Mouse (Mus musculus): ENCODE data around the gene Zfp82. TPM values are rescaled to one million over a fixed set of nuclear protein-coding genes. Genes with fewer than 3 reads are reported as not detected.

The Zfp82 gene
- polyA plus RNA-seq, 1 experiment from 2014 or later, result 0.68 TPM

- H3K27me3 ChIP-seq (ENCODE audit: insufficient read depth, low read length), result no peaks in the 10 kb centered on the region
- WGBS (ENCODE audit: insufficient replicate concordance), result under 1% methylated on average over 40 of the region's 40 CpGs
- peak; percentile 92 for ATAC-seq
Measured at GRCm38 (mm10) chr7:30090092-30090969, 17.6 kb upstream of the Zfp82 start, which contains the start of the genes Gm26920 and Zfp566. TSS of gene Gm26920 (minus strand) at chr7:30090410. TSS of gene Zfp566 (minus strand) at chr7:30090527.

GRCm38 (mm10) chr7:30089405-30089804, 16.7 kb upstream of the Zfp82 start:
- 14% methylated on average over 6 of the region's 6 CpGs for WGBS (ENCODE audit: insufficient replicate concordance)
- H3K36me3 ChIP-seq (replicated peaks; ENCODE audit: insufficient read depth, low read length), result no peaks in the 10 kb centered on the region; the same call in 1 of the 2 replicates
- no peaks in the 10 kb centered on the region for H3K9me3 ChIP-seq (ENCODE audit: low read length)
- H3K9ac ChIP-seq (replicated peaks), result peak overlapping the region; percentile 59
- peak overlapping the region; percentile 87 for H3K4me2 ChIP-seq (ENCODE audit: low read depth, low read length)
- peak overlapping the region; percentile 22; the same call in 1 of the 2 replicates for H3K27ac ChIP-seq (ENCODE audit: low read depth)
- H3K4me1 ChIP-seq (ENCODE audit: insufficient read depth), result peaks cover 20% of the 10 kb centered on the region
- ATAC-seq, result no peak
- H3K4me3 ChIP-seq (ENCODE audit: low read depth, low read length), result peak overlapping the region; percentile 70
- TF ChIP-seq EP300 (IDR thresholded peaks at IDR 0.05; ENCODE audit: low read depth) (no peak), CTCF (IDR thresholded peaks at IDR 0.05; ENCODE audit: low read depth) (no peak)
- H3K27me3 ChIP-seq (ENCODE audit: insufficient read depth, low read length), result no peaks in the 10 kb centered on the region
- no peak for DNase-seq

More at GRCm38 (mm10) chr7:30090092-30090969, 17.6 kb upstream of the Zfp82 start, which contains the start of the genes Gm26920 and Zfp566:
- H3K4me1 ChIP-seq (ENCODE audit: insufficient read depth), result peaks cover 21% of the 10 kb centered on the region
- peak; percentile 77 for TF ChIP-seq EP300 (IDR thresholded peaks at IDR 0.05; ENCODE audit: low read depth)
- no peak for TF ChIP-seq CTCF (IDR thresholded peaks at IDR 0.05; ENCODE audit: low read depth)
- peak within 1 kb of the TSS; percentile 70 for H3K4me3 ChIP-seq (ENCODE audit: low read depth, low read length)
- H3K4me2 ChIP-seq (ENCODE audit: low read depth, low read length), result peak within 1 kb of the TSS; percentile 87
- peak within 1 kb of the TSS; percentile 58 for H3K27ac ChIP-seq (ENCODE audit: low read depth)
- no peaks in the 10 kb centered on the region for H3K9me3 ChIP-seq (ENCODE audit: low read length)
- H3K9ac ChIP-seq (replicated peaks), result peak within 1 kb of the TSS; percentile 59
- H3K36me3 ChIP-seq (replicated peaks; ENCODE audit: insufficient read depth, low read length), result no peaks in the 10 kb centered on the region; the same call in 1 of the 2 replicates
- peak; percentile 97 for DNase-seq

- Histone ChIP-seq H3K9ac (replicated peaks) (no peak overlapping the region), H3K4me1 (ENCODE audit: insufficient read depth) (peaks cover 14% of the 10 kb centered on the region), H3K27ac (ENCODE audit: low read depth) (no peak overlapping the region), H3K4me3 (ENCODE audit: low read depth, low read length) (no peak overlapping the region), H3K27me3 (ENCODE audit: insufficient read depth, low read length) (no peaks in the 10 kb centered on the region), H3K9me3 (ENCODE audit: low read length) (no peaks in the 10 kb centered on the region), H3K4me2 (ENCODE audit: low read depth, low read length) (no peak overlapping the region), H3K36me3 (replicated peaks; ENCODE audit: insufficient read depth, low read length) (no peaks in the 10 kb centered on the region; the same call in 1 of the 2 replicates)
- no peak for ATAC-seq
- no peak for DNase-seq
- TF ChIP-seq EP300 (IDR thresholded peaks at IDR 0.05; ENCODE audit: low read depth), result no peak
- no peak for TF ChIP-seq CTCF (IDR thresholded peaks at IDR 0.05; ENCODE audit: low read depth)
- WGBS (ENCODE audit: insufficient replicate concordance), result 84% methylated on average over 9 of the region's 9 CpGs
Measured at GRCm38 (mm10) chr7:30086524-30086923, 13.8 kb upstream of the Zfp82 start.

GRCm38 (mm10) chr7:30064622-30065021, 8.1 kb downstream of the Zfp82 start:
- Histone ChIP-seq H3K27ac (ENCODE audit: low read depth) (no peak overlapping the region), H3K27me3 (ENCODE audit: insufficient read depth, low read length) (no peaks in the 10 kb centered on the region), H3K4me2 (ENCODE audit: low read depth, low read length) (no peak overlapping the region), H3K4me3 (ENCODE audit: low read depth, low read length) (no peak overlapping the region), H3K4me1 (ENCODE audit: insufficient read depth) (no peaks in the 10 kb centered on the region), H3K9ac (replicated peaks) (no peak overlapping the region), H3K36me3 (replicated peaks; ENCODE audit: insufficient read depth, low read length) (peaks cover 10% of the 10 kb centered on the region; the same call in 1 of the 2 replicates), H3K9me3 (ENCODE audit: low read length) (no peaks in the 10 kb centered on the region)
- ATAC-seq, result no peak
- WGBS (ENCODE audit: insufficient replicate concordance), result 75% methylated on average over 5 of the region's 5 CpGs
- DNase-seq, result no peak
- TF ChIP-seq CTCF (IDR thresholded peaks at IDR 0.05; ENCODE audit: low read depth) (peak; percentile 31), EP300 (IDR thresholded peaks at IDR 0.05; ENCODE audit: low read depth) (no peak)

GRCm38 (mm10) chr7:30062478-30062877, 10.2 kb downstream of the Zfp82 start:
- no peak overlapping the region for H3K4me2 ChIP-seq (ENCODE audit: low read depth, low read length)
- H3K9ac ChIP-seq (replicated peaks), result no peak overlapping the region
- H3K36me3 ChIP-seq (replicated peaks; ENCODE audit: insufficient read depth, low read length), result 0 out of 2 replicates have a peak, but pooled peaks cover 14% of the 10 kb centered on the region
- H3K4me1 ChIP-seq (ENCODE audit: insufficient read depth), result no peaks in the 10 kb centered on the region
- TF ChIP-seq EP300 (IDR thresholded peaks at IDR 0.05; ENCODE audit: low read depth) (no peak), CTCF (IDR thresholded peaks at IDR 0.05; ENCODE audit: low read depth) (peak; percentile 63)
- H3K9me3 ChIP-seq (ENCODE audit: low read length), result no peaks in the 10 kb centered on the region
- DNase-seq, result peak; percentile 39
- no peak overlapping the region for H3K4me3 ChIP-seq (ENCODE audit: low read depth, low read length)
- H3K27ac ChIP-seq (ENCODE audit: low read depth), result no peak overlapping the region
- 82% methylated on average over 5 of the region's 5 CpGs for WGBS (ENCODE audit: insufficient replicate concordance)
- ATAC-seq, result no peak
- H3K27me3 ChIP-seq (ENCODE audit: insufficient read depth, low read length), result no peaks in the 10 kb centered on the region

GRCm38 (mm10) chr7:30060341-30060740, 12.4 kb downstream of the Zfp82 start:
- WGBS (ENCODE audit: insufficient replicate concordance), result 85% methylated on average over 6 of the region's 6 CpGs
- Histone ChIP-seq H3K27me3 (ENCODE audit: insufficient read depth, low read length) (no peaks in the 10 kb centered on the region), H3K36me3 (replicated peaks; ENCODE audit: insufficient read depth, low read length) (0 out of 2 replicates have a peak, but pooled peaks cover 14% of the 10 kb centered on the region), H3K4me2 (ENCODE audit: low read depth, low read length) (no peak overlapping the region), H3K4me3 (ENCODE audit: low read depth, low read length) (no peak overlapping the region), H3K4me1 (ENCODE audit: insufficient read depth) (no peaks in the 10 kb centered on the region), H3K9ac (replicated peaks) (no peak overlapping the region), H3K9me3 (ENCODE audit: low read length) (no peaks in the 10 kb centered on the region), H3K27ac (ENCODE audit: low read depth) (no peak overlapping the region)
- ATAC-seq (no peak), DNase-seq (no peak)
- TF ChIP-seq CTCF (IDR thresholded peaks at IDR 0.05; ENCODE audit: low read depth) (no peak), EP300 (IDR thresholded peaks at IDR 0.05; ENCODE audit: low read depth) (no peak)
